Mouse (Mus musculus): ENCODE results near the gene Gpc4.

DNA sequence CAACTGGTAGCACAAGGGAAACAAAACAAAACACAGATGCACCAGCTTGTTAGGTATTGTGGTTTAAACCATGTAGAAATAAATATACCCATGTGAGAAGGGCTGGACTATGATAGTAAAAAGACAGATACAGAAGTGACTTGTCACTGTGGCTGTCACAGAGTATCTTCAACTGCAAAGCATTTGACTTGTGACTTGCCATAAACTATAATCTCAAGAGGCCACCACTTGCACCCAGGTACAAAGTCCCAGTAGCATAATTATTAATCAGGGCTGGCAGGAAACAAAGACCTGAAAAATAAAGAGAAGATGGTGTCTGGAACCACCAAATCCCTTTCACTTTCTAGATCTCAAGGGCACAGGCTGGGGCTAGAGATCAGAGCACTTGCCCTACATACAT is 19.5 kb downstream of the Gpc4 start:
- TF ChIP-seq JUN (IDR thresholded peaks at IDR 0.05; ENCODE audit: insufficient read depth, low read depth, low read length) (no peak), POLR2A (IDR thresholded peaks at IDR 0.05; ENCODE audit: low read depth, low read length) (no peak), MAX (IDR thresholded peaks at IDR 0.05; ENCODE audit: low read length) (no peak), MAFK (IDR thresholded peaks at IDR 0.05; ENCODE audit: insufficient replicate concordance, low read length) (no peak), TCF12 (IDR thresholded peaks at IDR 0.05; ENCODE audit: low read depth, low read length) (no peak), ELF1 (IDR thresholded peaks at IDR 0.05; ENCODE audit: low read depth, low read length) (no peak), CTCF (conservative IDR thresholded peaks at IDR 0.05 in 1 of 2, IDR thresholded peaks at IDR 0.05 in 1 of 2; ENCODE audit: low read depth in 2 of 2, low read length in 2 of 2) (no peak), SIN3A (IDR thresholded peaks at IDR 0.05; ENCODE audit: low read length) (no peak)
